Mouse (Mus musculus): ENCODE measurements around the gene Ocel1. TPM values are rescaled to one million over a fixed set of nuclear protein-coding genes. Genes with fewer than 3 reads are reported as not detected.
"Not testable (repeated sequence)": the region's sequence is repeated elsewhere in the genome, so short reads cannot be mapped to it uniquely, and the experiment has no call there.

Gene Ocel1
- 3.1 and 4.1 TPM in 2 replicates for polyA plus RNA-seq (2015; fragmentation: Nextera tagmentation; extraction: Ambion mirVana)

- Histone ChIP-seq H3K9me3 (no peaks in the 10 kb centered on the region), H3K4me2 (replicated peaks) (peak within 1 kb of the TSS; percentile 62), H3K4me3 (peak within 1 kb of the TSS; percentile 70), H3K9ac (peak within 1 kb of the TSS; percentile 65), H3K27me3 (no peaks in the 10 kb centered on the region), H3K36me3 (peaks cover 46% of the 10 kb centered on the region), H3K4me1 (peaks cover 35% of the 10 kb centered on the region), H3K27ac (peak within 1 kb of the TSS; percentile 61; the same call in 1 of the 2 replicates)
- peak; percentile 89 for ATAC-seq (ENCODE audit: low FRiP score, low read depth)
- under 1% methylated on average over 67 of the region's 68 CpGs for WGBS
Measured at GRCm38 (mm10) chr8:71371236-71371848, at the start of gene Ocel1. Gene Ocel1, plus strand, starts transcription at chr8:71371298.

DNA sequence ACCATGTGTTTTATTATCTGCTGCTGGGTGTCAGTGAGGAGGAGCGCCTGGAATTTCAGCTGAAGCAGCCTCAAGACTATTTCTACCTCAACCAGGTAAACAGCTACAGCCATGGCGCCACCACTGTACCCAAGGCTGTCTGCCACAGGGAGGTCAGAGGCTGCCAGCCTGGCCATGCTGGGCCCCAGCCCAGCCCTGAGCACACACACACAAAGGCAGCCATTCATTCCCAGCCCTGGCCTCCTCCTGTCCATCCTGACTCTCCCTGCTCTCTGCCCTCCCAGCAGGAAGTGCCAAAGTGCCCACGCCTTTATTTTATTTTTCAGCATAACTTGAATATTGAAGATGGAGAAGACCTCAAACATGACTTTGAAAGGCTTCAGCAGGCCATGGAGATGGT is 48.2 kb upstream of the Ocel1 start:
- H3K27ac ChIP-seq, result no peak overlapping the region
- H3K36me3 ChIP-seq, result peaks cover 68% of the 10 kb centered on the region
- 96% methylated on average over 3 of the region's 3 CpGs for WGBS
- ATAC-seq (ENCODE audit: low FRiP score, low read depth), result no peak
- H3K9me3 ChIP-seq, result no peaks in the 10 kb centered on the region
- H3K9ac ChIP-seq, result no peak overlapping the region
- no peaks in the 10 kb centered on the region for H3K4me1 ChIP-seq
- no peak overlapping the region for H3K4me3 ChIP-seq
- no peak overlapping the region for H3K4me2 ChIP-seq (replicated peaks)
- H3K27me3 ChIP-seq, result no peaks in the 10 kb centered on the region

DNA sequence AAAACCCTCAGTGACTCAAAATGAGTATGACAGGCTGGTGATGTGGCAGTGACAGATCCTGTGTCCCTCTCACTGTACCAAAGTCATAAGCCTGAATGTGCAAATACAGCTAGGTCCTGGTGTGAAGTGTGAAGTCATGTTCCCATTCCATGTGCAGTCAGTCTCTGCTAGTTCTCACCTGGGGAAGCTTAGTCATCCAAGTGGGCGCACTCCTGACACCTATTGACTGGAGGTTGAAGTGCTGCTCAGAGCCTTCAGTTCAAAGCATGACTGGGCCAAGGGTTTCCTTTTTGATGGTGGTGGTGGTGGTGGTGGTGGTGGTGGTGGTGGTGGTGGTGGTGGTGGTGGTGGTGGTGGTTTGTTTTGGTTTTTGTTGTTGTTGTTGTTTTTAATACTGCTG is 46.2 kb upstream of the Ocel1 start:
- Histone ChIP-seq H3K9me3 (no peaks in the 10 kb centered on the region), H3K4me1 (no peaks in the 10 kb centered on the region), H3K36me3 (peaks cover 83% of the 10 kb centered on the region), H3K4me2 (replicated peaks) (no peak overlapping the region), H3K27me3 (no peaks in the 10 kb centered on the region), H3K4me3 (no peak overlapping the region), H3K9ac (no peak overlapping the region), H3K27ac (no peak overlapping the region)
- 95% methylated on average over 1 of the region's 1 CpGs for WGBS
- no peak for ATAC-seq (ENCODE audit: low FRiP score, low read depth)

DNA sequence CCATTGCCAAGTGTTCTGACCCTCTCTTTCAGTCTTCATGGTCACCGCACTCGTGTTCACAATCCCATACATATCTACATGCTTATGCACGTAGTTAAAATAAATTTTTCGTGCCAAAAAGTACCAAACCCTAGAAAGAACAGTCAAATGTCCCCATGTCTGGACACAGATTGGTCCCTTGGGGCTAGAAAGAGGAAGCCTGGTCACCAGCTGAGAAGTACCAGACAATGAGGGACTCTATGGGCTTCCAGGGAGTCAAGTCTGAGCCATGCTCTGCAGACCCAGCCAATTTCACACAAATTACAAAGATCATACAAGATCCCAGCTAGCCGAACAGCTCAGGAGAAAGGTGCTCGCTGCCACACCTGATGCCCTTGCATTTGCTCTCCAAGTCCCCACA is 33.3 kb upstream of the Ocel1 start:
- not testable (repeated sequence) for H3K9me3 ChIP-seq; H3K27ac ChIP-seq; H3K4me1 ChIP-seq; ATAC-seq (ENCODE audit: low FRiP score, low read depth); H3K27me3 ChIP-seq; H3K4me2 ChIP-seq (replicated peaks); H3K9ac ChIP-seq; H3K4me3 ChIP-seq
- peaks cover 63% of the 10 kb centered on the region for H3K36me3 ChIP-seq
- WGBS, result 90% methylated on average over 6 of the region's 6 CpGs

- Histone ChIP-seq H3K9me3 (no peaks in the 10 kb centered on the region), H3K9ac (no peak overlapping the region), H3K4me2 (replicated peaks) (no peak overlapping the region), H3K4me3 (no peak overlapping the region), H3K27ac (no peak overlapping the region), H3K27me3 (no peaks in the 10 kb centered on the region), H3K4me1 (no peaks in the 10 kb centered on the region), H3K36me3 (peaks cover 72% of the 10 kb centered on the region)
- 79% methylated on average over 5 of the region's 5 CpGs for WGBS
- ATAC-seq (ENCODE audit: low FRiP score, low read depth), result no peak
Measured at GRCm38 (mm10) chr8:71340625-71341024, 30.5 kb upstream of the Ocel1 start.

DNA sequence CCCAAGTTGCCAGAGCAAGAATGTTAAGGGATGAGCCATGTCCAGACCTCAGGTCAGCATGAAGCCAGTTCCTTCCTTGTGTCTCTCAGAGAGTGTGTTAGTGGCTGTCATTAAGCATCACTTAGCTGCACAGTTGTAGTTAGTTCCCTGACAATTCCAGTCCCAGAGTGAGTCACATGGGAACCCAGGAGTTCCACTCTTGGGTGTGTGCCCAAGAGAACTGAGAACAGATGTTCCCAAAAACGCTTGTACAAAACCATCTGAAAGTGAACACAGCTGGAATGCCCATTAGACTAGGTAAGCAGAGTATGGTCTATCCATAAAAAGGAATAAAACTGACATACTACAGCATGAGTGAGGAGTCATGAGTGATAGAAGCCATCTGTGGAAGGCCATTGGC is 24.5 kb upstream of the Ocel1 start:
- Histone ChIP-seq H3K36me3 (peaks cover 91% of the 10 kb centered on the region), H3K9me3 (no peaks in the 10 kb centered on the region), H3K27me3 (no peaks in the 10 kb centered on the region), H3K4me3 (no peak overlapping the region), H3K9ac (no peak overlapping the region), H3K4me1 (no peaks in the 10 kb centered on the region), H3K4me2 (replicated peaks) (no peak overlapping the region), H3K27ac (no peak overlapping the region)
- no peak for ATAC-seq (ENCODE audit: low FRiP score, low read depth)
- 53% methylated on average over 1 of the region's 1 CpGs for WGBS

DNA sequence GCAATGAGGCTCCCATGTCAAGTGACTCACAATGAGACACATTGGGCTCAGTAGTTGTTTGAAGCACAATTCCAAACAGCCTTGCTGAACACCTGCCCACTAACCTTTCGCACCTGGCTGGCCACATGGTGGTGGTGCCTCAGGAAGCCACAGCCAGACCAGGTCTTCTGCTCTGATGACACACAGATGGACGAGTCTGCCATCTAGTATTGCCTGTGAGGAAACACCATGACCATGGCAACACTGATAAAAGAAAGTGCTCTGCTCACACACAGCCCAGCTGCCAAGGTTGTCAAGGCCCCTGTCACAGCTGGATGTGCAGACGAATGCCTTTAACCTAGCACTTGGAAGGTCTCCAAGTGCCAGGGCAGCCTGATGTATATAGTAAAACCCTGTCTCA is 20.0 kb upstream of the Ocel1 start:
- H3K9ac ChIP-seq, result no peak overlapping the region
- no peaks in the 10 kb centered on the region for H3K4me1 ChIP-seq
- no peak overlapping the region for H3K4me3 ChIP-seq
- no peak overlapping the region for H3K4me2 ChIP-seq (replicated peaks)
- ATAC-seq (ENCODE audit: low FRiP score, low read depth), result no peak
- H3K36me3 ChIP-seq, result peaks cover 98% of the 10 kb centered on the region
- H3K27me3 ChIP-seq, result no peaks in the 10 kb centered on the region
- H3K9me3 ChIP-seq, result no peaks in the 10 kb centered on the region
- H3K27ac ChIP-seq, result no peak overlapping the region
- WGBS, result 71% methylated on average over 3 of the region's 3 CpGs

DNA sequence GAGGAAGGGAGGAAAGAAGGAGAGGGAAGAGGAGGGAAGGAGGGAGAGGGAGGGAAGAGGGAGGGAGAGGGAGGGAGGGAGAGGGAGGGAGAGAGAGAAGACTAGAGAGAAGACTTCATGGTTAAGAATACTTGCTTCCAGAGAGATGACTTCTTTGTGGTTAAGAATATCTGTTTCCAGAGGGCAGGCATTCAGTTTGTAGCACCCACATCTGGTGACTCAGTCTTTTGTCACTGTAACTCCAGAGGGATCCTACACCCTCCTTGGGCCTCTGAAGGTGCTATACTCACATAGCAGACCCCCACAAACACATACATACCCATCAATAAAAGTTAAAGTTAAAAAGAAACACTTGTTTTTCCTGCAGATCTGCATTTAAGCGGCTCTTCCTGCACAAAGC is 19.6 kb upstream of the Ocel1 start:
- no peaks in the 10 kb centered on the region for H3K9me3 ChIP-seq
- no peak overlapping the region for H3K4me2 ChIP-seq (replicated peaks)
- no peak overlapping the region for H3K27ac ChIP-seq
- WGBS, result 89% methylated on average over 1 of the region's 1 CpGs
- no peak for ATAC-seq (ENCODE audit: low FRiP score, low read depth)
- no peaks in the 10 kb centered on the region for H3K4me1 ChIP-seq
- peaks cover 98% of the 10 kb centered on the region for H3K36me3 ChIP-seq
- H3K9ac ChIP-seq, result no peak overlapping the region
- H3K4me3 ChIP-seq, result no peak overlapping the region
- no peaks in the 10 kb centered on the region for H3K27me3 ChIP-seq

- ATAC-seq (ENCODE audit: low FRiP score, low read depth), result no peak
- Histone ChIP-seq H3K4me3 (no peak overlapping the region), H3K4me1 (no peaks in the 10 kb centered on the region), H3K27me3 (no peaks in the 10 kb centered on the region), H3K4me2 (replicated peaks) (no peak overlapping the region), H3K9me3 (no peaks in the 10 kb centered on the region), H3K36me3 (peaks cover 84% of the 10 kb centered on the region), H3K27ac (no peak overlapping the region), H3K9ac (no peak overlapping the region)
- WGBS, result 66% methylated on average over 3 of the region's 3 CpGs
Measured at GRCm38 (mm10) chr8:71358026-71358425, 13.1 kb upstream of the Ocel1 start.

DNA sequence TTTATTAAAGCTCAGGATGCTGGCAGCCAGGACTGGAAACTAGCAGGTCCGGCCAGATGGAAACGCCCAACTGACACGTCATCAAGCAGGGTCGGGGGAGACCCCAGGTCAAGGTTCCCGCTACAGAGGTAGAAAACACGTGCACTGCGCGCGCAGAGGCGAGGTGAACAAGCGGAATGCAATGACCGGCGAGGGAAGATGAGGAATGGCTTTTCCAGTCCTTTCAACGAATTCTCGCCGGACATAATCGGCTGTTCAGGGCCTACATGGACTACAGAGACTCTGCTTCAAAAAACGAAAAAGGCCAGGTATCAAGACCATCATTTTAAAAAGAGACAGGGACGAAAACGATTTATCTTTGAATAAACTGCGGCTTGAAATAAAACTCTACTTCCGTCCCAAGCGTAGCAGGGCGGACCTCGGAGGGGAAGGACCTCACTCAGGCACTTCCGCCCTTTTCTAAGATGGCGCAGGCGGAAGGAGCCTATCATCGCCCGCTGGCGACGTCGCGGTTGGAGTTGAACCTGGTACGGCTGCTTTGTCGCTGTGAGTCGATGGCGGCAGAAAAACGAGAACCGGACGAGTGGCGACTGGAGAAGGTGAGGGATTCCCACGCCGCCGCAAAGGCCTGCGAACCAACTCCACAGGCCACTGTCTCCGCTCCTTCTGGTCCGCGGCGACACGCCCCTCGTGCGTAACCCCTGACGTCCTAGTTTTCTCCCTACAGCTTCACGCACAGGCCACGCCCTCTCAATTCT is 4.1 kb upstream of the Ocel1 start, which contains the start of gene Use1:
TSS of gene Use1 (plus strand) at position 78 of the 758 bp plus-strand sequence.
- WGBS, result under 1% methylated on average over 56 of the region's 56 CpGs
- H3K4me1 ChIP-seq, result peaks cover 26% of the 10 kb centered on the region
- peak; percentile 85 for ATAC-seq (ENCODE audit: low FRiP score, low read depth)
- peak within 1 kb of the TSS; percentile 68 for H3K4me3 ChIP-seq
- H3K4me2 ChIP-seq (replicated peaks), result peak within 1 kb of the TSS; percentile 80
- peak within 1 kb of the TSS; percentile 90 for H3K27ac ChIP-seq
- no peaks in the 10 kb centered on the region for H3K27me3 ChIP-seq
- peak within 1 kb of the TSS; percentile 68 for H3K9ac ChIP-seq
- peaks cover 18% of the 10 kb centered on the region for H3K36me3 ChIP-seq
- H3K9me3 ChIP-seq, result no peaks in the 10 kb centered on the region

GRCm38 (mm10) chr8:71367529-71368176 is 3.4 kb upstream of the Ocel1 start:
- H3K9ac ChIP-seq, result peak overlapping the region; percentile 68
- no peaks in the 10 kb centered on the region for H3K9me3 ChIP-seq
- peak overlapping the region; percentile 80 for H3K4me2 ChIP-seq (replicated peaks)
- peak overlapping the region; percentile 68 for H3K4me3 ChIP-seq
- H3K36me3 ChIP-seq, result peaks cover 19% of the 10 kb centered on the region
- H3K27me3 ChIP-seq, result no peaks in the 10 kb centered on the region
- H3K27ac ChIP-seq, result peak overlapping the region; percentile 90
- 49% methylated on average over 17 of the region's 17 CpGs for WGBS
- H3K4me1 ChIP-seq, result peaks cover 26% of the 10 kb centered on the region
- no peak for ATAC-seq (ENCODE audit: low FRiP score, low read depth)

DNA sequence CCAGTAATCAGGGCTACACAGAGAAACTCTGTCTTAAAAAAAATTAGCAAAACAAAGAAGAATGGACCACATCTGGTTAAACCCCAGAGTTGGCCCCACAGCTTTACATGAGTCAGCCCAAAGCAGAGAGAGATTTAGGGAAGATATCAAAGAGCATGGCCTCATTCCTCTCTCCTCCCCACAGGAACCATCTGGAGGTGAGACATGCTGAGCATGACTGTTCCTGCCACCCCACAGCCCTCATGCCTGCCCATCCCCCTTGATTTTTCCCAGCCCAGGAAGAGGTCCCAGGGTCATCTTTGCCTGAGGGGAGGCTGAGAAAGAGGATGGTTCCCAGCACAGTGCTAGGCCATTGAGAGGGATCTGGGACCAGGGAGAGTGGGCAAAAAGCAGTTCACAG is 2.7 kb upstream of the Ocel1 start:
- no peak overlapping the region for H3K27ac ChIP-seq
- H3K9me3 ChIP-seq, result no peaks in the 10 kb centered on the region
- peak overlapping the region; percentile 80 for H3K4me2 ChIP-seq (replicated peaks)
- no peaks in the 10 kb centered on the region for H3K27me3 ChIP-seq
- no peak for ATAC-seq (ENCODE audit: low FRiP score, low read depth)
- H3K9ac ChIP-seq, result no peak overlapping the region
- H3K4me1 ChIP-seq, result peaks cover 26% of the 10 kb centered on the region
- peaks cover 26% of the 10 kb centered on the region for H3K36me3 ChIP-seq
- peak overlapping the region; percentile 68 for H3K4me3 ChIP-seq

Data from limb, embryonic 13.5 days (tissue).